Mouse (Mus musculus) G1E (cell line): ENCODE measurements around the gene Itpk1.

Source experiments
- CTCF ChIP-seq: IDR thresholded peaks from 2 replicates; pipeline ENCODE4 v1.5.1; 2012; ENCODE audit warnings: low read depth, low read length, inconsistent platforms, mixed read lengths
- GATA1 ChIP-seq: IDR thresholded peaks from 2 replicates; pipeline ENCODE4 v1.6.1; 2012; ENCODE audit warnings: borderline replicate concordance, low read length, inconsistent platforms, mixed read lengths
- GATA2 ChIP-seq: IDR thresholded peaks from 2 replicates; pipeline ENCODE4 v1.6.1; 2012; ENCODE audit warnings: low read depth, low read length, inconsistent platforms, borderline replicate concordance
- POLR2AphosphoS5 ChIP-seq: IDR thresholded peaks from 2 replicates; pipeline ENCODE4 v1.6.1; 2012; ENCODE audit warnings: low read depth, low read length, inconsistent platforms; ENCODE audit not compliant: insufficient replicate concordance

DNA sequence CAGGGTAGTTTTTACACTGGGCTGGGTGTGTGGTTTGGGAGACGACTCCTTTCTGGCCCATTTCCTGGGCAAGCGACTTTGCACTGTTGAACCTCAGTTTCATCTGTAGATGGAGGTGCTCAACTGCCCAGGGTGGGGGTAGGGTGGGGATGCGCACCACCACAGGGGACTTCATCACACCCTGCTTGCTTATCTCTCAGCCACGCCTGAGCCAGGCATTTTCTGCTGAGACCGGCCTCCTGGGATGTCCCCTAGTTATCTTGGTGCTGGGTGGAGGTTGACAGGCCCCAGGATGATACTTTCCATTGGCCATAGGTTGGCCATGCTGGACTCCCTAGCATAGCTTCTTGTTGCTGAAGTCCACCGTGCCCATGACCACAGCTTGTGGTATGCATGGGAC lies 139.6 kb downstream of the Itpk1 start:
- TF ChIP-seq CTCF (no peak), GATA1 (no peak), GATA2 (no peak), POLR2AphosphoS5 (no peak)
